Mouse (Mus musculus): ENCODE results near the gene Atxn7l1.

GRCm38 (mm10) chr12:33405398-33406026, 258.0 kb downstream of the Atxn7l1 start:
- TF ChIP-seq CTCF (IDR thresholded peaks at IDR 0.05; ENCODE audit: extremely low read depth, insufficient read depth, insufficient read length, insufficient replicate concordance): no peak
- no peak for TF ChIP-seq POLR2A (IDR thresholded peaks at IDR 0.05; ENCODE audit: low read depth, low read length)

Measured in spleen, adult 2 months (tissue).